ENCODE assay signal across 8 mouse cellular contexts in the genomic region with DNA sequence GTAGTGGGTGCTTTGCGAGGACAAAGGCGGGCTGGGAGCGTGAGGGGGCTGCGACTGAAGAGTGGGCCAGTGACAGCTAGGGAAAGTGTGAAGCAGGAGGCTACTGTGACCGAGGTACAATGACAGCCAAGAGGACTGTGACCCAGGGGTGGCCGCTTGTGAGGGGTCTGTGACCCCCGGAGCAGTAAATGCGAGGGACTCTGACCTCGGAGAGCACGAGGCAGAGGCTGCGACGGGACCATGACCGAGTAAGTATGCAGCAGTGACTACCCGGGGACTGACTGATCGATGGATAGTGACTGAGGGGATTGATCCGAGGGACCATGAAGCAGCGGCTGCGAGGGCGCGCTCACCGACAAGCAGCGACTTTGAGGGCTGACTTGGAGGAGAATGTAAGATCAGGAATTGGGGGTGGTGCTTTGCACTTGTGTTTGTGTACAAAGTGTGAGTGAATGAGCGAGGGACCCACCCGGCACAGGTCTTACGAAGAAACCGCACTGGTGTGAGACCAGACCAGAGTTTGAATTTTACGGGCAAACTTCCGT. TPM values are rescaled to one million over a fixed set of nuclear protein-coding genes. Genes with fewer than 3 reads are reported as not detected.
A peak's percentile ranks its signal among the peaks of the same experiment; 100 is the strongest.
DNase-seq lines count a peak whose midpoint lies in the region; ATAC-seq lines count a peak whose summit lies in the region.

No protein-coding gene starts in this region.

- peak overlapping the region; percentile 74 for H3K9ac ChIP-seq in kidney, embryonic 15.5 days
- H3K9ac ChIP-seq in forebrain, embryonic 12.5 days: peak overlapping the region; percentile 80
- H3K9ac ChIP-seq in midbrain, embryonic 16.5 days (ENCODE audit: low read depth, low read length): peak overlapping the region; percentile 73

- no peaks in the 10 kb centered on the region for H3K9me3 ChIP-seq in kidney, embryonic 15.5 days (replicated peaks)
- H3K9me3 ChIP-seq in forebrain, embryonic 12.5 days: no peaks in the 10 kb centered on the region
- H3K9me3 ChIP-seq in midbrain, embryonic 16.5 days (replicated peaks; ENCODE audit: control insufficient read depth, low read length, poor library complexity, severe bottlenecking): no peaks in the 10 kb centered on the region

- peak overlapping the region; percentile 87 for H3K4me2 ChIP-seq in kidney, embryonic 15.5 days
- H3K4me2 ChIP-seq in forebrain, embryonic 12.5 days: peak overlapping the region; percentile 95
- peak overlapping the region; percentile 88 for H3K4me2 ChIP-seq in midbrain, embryonic 16.5 days (ENCODE audit: low read length)

- H3K27me3 ChIP-seq in kidney, embryonic 15.5 days: no peaks in the 10 kb centered on the region
- H3K27me3 ChIP-seq in forebrain, embryonic 12.5 days: no peaks in the 10 kb centered on the region
- no peaks in the 10 kb centered on the region for H3K27me3 ChIP-seq in midbrain, embryonic 16.5 days (ENCODE audit: control insufficient read depth, insufficient read depth, low read depth, low read length)

- H3K27ac ChIP-seq in kidney, embryonic 15.5 days: peak overlapping the region; percentile 91
- peak overlapping the region; percentile 92; the same call in 1 of the 2 replicates for H3K27ac ChIP-seq in forebrain, embryonic 12.5 days
- H3K27ac ChIP-seq in midbrain, embryonic 16.5 days (ENCODE audit: low read length): peak overlapping the region; percentile 95

- peak overlapping the region; percentile 74 for H3K4me3 ChIP-seq in kidney, embryonic 15.5 days (replicated peaks)
- H3K4me3 ChIP-seq in forebrain, embryonic 12.5 days (replicated peaks): peak overlapping the region; percentile 63
- H3K4me3 ChIP-seq in midbrain, embryonic 16.5 days (ENCODE audit: low read depth, low read length): peak overlapping the region; percentile 56

- DNase-seq in kidney, postnatal 25 days: no peak
- DNase-seq in R1 (ENCODE audit: low read depth, low spot score): peak; percentile 49
- DNase-seq in liver: peak; percentile 61
- DNase-seq in right cerebral cortex, postnatal 4 days: no peak
- DNase-seq in kidney, postnatal 4 days: no peak

- no peaks in the 10 kb centered on the region for H3K36me3 ChIP-seq in kidney, embryonic 15.5 days
- H3K36me3 ChIP-seq in forebrain, embryonic 12.5 days (replicated peaks): no peaks in the 10 kb centered on the region
- no peaks in the 10 kb centered on the region for H3K36me3 ChIP-seq in midbrain, embryonic 16.5 days (ENCODE audit: control insufficient read depth, insufficient read depth, low read length)

- peak; percentile 80 for ATAC-seq in kidney, embryonic 15.5 days (replicated peaks; ENCODE audit: low FRiP score)
- ATAC-seq in forebrain, embryonic 12.5 days (ENCODE audit: low FRiP score): no peak; the same call in 1 of the 2 replicates
- peak; percentile 83; the same call in 1 of the 2 replicates for ATAC-seq in midbrain, embryonic 16.5 days

- 1% methylated on average over 28 of the region's 28 CpGs for WGBS in kidney, embryonic 15.5 days
- WGBS in forebrain, embryonic 12.5 days: 2% methylated on average over 28 of the region's 28 CpGs
- WGBS in midbrain, embryonic 16.5 days: 3% methylated on average over 28 of the region's 28 CpGs

- peaks cover 14% of the 10 kb centered on the region for H3K4me1 ChIP-seq in kidney, embryonic 15.5 days
- peaks cover 13% of the 10 kb centered on the region for H3K4me1 ChIP-seq in forebrain, embryonic 12.5 days
- peaks cover 17% of the 10 kb centered on the region for H3K4me1 ChIP-seq in midbrain, embryonic 16.5 days (ENCODE audit: control insufficient read depth, insufficient read depth, low read length)

RNA-seq across cellular contexts. Expression of a gene that starts 0.4 kb away (rescaled TPM):
- polyA plus RNA-seq in kidney, embryonic 15.5 days (2015; fragmentation: Nextera tagmentation; extraction: Ambion mirVana): 35.8 and 41.3 TPM in 2 replicates
- polyA plus RNA-seq in forebrain, embryonic 12.5 days (2016; fragmentation: Nextera tagmentation; extraction: Ambion mirVana): 42.7 and 45.6 TPM in 2 replicates
- polyA plus RNA-seq in midbrain, embryonic 16.5 days (2015; fragmentation: Nextera tagmentation; extraction: Ambion mirVana): 48.0 and 49.9 TPM in 2 replicates

RNA-seq across cellular contexts. Expression of a gene that starts 11.6 kb away (rescaled TPM):
- 32.0 and 33.6 TPM in 2 replicates for polyA plus RNA-seq in kidney, embryonic 15.5 days (2015; fragmentation: Nextera tagmentation; extraction: Ambion mirVana)
- polyA plus RNA-seq in forebrain, embryonic 12.5 days (2016; fragmentation: Nextera tagmentation; extraction: Ambion mirVana): 31.8 and 34.6 TPM in 2 replicates
- 40.3 and 41.3 TPM in 2 replicates for polyA plus RNA-seq in midbrain, embryonic 16.5 days (2015; fragmentation: Nextera tagmentation; extraction: Ambion mirVana)

RNA-seq across cellular contexts. Expression of a gene that starts 30.8 kb away (rescaled TPM):
- 0.55 TPM in 1 of 2 replicates, not detected in the other for polyA plus RNA-seq in kidney, embryonic 15.5 days (2015; fragmentation: Nextera tagmentation; extraction: Ambion mirVana)
- not detected in 2 replicates for polyA plus RNA-seq in forebrain, embryonic 12.5 days (2016; fragmentation: Nextera tagmentation; extraction: Ambion mirVana)
- polyA plus RNA-seq in midbrain, embryonic 16.5 days (2015; fragmentation: Nextera tagmentation; extraction: Ambion mirVana): not detected in 2 replicates

RNA-seq across cellular contexts. Expression of a gene that starts 56.6 kb away (rescaled TPM):
- 2.1 and 2.2 TPM in 2 replicates for polyA plus RNA-seq in kidney, embryonic 15.5 days (2015; fragmentation: Nextera tagmentation; extraction: Ambion mirVana)
- polyA plus RNA-seq in forebrain, embryonic 12.5 days (2016; fragmentation: Nextera tagmentation; extraction: Ambion mirVana): 0.27 and 0.40 TPM in 2 replicates
- polyA plus RNA-seq in midbrain, embryonic 16.5 days (2015; fragmentation: Nextera tagmentation; extraction: Ambion mirVana): 0.08 TPM in 1 of 2 replicates, not detected in the other

Comparison
In these comparisons a context has a peak if more than half of its experiments do, and no peak if none do; other contexts are left out.
1. DNase-seq: peak in R1 (single experiment) and liver (single experiment); none in kidney, postnatal 25 days (0 of 2), right cerebral cortex, postnatal 4 days (single experiment) and kidney, postnatal 4 days (0 of 2).
2. Peak in every context shown above with its lines, with median percentiles within 50 percentile points of each other: H3K27ac ChIP-seq, H3K4me2 ChIP-seq, H3K4me3 ChIP-seq and H3K9ac ChIP-seq.